Mouse (Mus musculus): ENCODE data around the gene Ddx58.
A peak's percentile ranks its signal among the peaks of the same experiment; 100 is the strongest.

DNA sequence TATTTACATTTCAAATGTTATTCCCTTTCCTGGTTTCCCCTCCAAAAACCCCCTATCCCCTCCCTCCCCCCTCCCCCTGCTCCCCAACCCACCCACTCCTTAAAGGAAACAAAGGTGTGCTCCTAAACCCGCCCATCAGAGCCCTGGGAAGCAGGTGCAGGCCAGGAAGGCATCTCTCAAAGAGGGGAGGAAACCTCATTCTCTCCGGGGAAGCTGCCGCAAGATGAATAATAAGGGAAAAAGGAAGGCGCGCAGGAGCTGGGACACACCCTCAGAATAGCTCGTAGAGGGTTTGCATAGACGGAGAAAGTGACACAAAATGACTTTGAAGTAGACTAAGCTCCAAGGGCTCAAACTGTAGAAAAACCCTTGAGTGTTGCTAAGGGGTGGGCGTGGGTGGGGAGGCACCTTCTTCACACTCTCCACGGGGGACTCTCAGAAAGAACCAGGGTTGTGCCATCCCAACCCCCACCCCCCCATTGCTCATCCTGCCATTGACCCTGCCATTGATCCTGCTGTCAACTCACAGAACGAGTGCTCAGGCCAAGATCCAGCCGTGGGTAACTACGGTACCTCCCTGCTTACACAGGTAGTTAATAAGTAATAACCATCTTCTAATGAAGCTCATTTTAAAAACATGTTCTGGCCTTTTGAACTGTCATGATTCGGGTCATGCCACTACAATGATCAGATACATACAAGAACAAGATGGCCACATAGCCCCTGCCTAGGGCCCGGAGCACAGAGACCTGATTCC is 18.4 kb downstream of the Ddx58 start:
- no peak for TF ChIP-seq CTCF (IDR thresholded peaks at IDR 0.05; ENCODE audit: low read depth, low read length)
- no peak for TF ChIP-seq POLR2A (IDR thresholded peaks at IDR 0.05; ENCODE audit: insufficient read depth, low read length)
- 0 out of 2 replicates have a peak, but pooled peaks have one; percentile 20 for TF ChIP-seq EP300 (IDR thresholded peaks at IDR 0.05; ENCODE audit: insufficient read depth, low read depth, low read length)

All from ES-Bruce4 (cell line).